Mouse (Mus musculus) cerebellum, adult 11 months (tissue): ENCODE data around the gene Icam1.
"Not testable (repeated sequence)": the region's sequence is repeated elsewhere in the genome, so short reads cannot be mapped to it uniquely, and the experiment has no call there.

ENCODE experiments used
- DNase-seq: peaks from one replicate; pipeline ENCODE4 v3.0.0; 2022

Gene Icam1

DNA sequence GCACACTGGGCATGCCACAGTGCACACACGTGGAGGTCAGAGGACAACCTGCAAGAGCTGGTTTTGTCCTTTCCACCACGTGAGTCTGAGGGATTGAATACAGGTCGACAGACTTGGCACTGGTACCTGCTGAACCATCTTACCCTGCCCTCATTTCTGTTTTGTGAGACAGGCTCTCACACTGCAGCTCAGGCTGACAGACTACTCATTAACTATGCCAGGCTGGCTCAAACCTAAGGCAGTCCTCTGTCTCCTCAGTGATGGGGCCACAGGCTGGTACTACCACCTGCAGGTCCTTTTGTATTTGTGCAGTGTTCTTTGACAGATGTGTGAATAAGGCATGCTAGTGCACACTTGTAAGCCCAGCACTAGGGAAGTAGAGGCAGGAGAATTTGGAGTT is 20.7 kb upstream of the Icam1 start:
- DNase-seq: no peak

DNA sequence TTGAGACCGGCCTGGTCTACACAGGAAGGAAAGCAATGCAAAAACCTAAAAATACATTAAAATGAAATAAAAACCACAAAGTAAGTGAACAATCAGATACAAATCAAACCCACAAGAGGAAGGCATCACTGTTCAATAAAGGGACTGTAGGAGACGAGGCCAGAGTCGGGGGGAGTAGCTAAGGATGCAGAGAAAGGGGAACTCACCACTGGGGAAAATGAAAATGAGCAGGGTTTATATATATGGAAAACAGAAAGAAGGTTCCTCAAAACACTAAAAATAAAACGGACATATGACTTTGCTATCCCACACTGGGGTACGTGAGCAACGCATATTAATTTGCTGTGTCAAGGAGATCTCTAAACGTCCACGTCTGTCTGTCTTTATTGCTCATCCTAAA is 18.7 kb upstream of the Icam1 start:
- no peak for DNase-seq

DNA sequence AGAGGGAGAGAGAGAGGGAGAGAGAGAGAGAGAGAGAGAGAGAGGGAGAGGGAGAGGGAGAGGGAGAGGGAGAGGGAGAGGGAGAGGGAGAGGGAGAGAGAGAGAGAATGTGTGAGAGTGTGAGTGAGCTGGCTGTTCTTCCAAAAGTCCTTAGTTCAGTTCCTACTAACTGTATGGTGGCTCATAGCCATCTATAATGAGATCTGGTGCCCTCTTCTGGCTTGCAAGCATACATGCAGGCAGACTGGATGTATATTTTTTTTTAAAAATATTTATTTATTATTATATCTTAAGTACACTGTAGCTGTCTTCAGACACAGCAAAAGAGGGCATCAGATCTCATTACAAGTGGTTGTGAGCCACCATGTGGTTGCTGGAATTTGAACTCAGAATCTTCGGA is 17.4 kb upstream of the Icam1 start:
- not testable (repeated sequence) for DNase-seq

DNA sequence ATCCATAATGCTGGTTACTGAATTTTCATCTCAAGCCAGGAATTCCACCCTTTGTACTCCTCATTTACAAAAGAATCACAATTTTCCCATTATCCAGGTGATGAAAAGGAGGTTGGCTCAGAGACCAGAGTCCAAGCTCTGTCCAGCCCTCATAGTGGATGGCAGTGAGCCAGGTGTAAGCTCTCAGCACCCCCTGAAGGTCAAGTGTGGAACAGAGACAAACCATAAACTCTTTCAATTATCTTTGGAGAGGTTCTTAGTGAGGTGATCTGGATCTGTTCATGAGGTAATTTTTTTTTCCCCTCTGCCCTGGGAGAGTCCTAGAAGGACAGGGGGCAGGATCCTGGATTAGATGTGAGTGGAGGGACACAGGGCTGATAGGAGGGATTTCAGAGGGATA is 15.0 kb upstream of the Icam1 start:
- no peak for DNase-seq

DNA sequence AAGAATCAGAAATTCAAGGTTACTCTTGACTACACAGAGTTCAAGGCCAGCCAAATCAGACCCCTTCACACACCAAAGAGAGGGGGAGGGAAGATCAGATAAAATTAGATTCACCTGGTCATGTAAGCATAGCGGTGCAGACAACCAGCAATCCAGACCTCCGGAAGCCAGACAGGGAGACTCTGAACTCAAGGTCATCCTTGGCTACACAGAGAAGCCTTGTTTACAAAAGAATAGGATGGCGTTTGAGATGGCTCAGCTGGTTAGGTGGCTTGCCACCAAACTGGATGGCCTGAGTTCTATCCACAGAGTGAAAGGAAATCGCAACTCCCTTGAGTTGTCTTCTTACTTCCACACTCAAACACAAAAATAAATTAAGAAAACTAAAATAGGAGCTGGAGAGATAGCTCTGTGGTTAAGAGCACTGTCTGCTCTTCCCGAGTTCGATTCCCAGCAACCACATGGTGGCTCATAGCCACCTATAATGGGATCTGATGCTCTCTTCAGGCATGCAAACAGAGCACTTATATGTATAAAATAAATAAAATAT is 14.1 kb upstream of the Icam1 start:
- no peak for DNase-seq

DNA sequence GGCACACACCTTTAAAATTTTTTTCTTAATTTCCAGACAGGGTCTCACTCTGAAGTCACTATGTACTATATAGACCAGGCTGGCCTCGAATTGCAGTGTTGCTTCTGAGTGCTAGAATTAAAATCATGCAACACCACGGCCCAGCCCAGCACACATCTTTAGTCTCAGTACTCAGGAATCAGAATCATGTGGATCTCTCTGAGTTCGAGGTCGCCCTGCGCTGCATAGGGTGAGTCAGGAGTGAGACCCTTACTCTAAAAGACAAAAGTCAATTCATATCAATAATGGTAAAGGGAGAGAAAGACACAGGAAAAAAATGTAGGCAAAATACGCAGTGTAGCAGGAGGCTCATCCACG is 13.5 kb upstream of the Icam1 start:
- no peak for DNase-seq

DNA sequence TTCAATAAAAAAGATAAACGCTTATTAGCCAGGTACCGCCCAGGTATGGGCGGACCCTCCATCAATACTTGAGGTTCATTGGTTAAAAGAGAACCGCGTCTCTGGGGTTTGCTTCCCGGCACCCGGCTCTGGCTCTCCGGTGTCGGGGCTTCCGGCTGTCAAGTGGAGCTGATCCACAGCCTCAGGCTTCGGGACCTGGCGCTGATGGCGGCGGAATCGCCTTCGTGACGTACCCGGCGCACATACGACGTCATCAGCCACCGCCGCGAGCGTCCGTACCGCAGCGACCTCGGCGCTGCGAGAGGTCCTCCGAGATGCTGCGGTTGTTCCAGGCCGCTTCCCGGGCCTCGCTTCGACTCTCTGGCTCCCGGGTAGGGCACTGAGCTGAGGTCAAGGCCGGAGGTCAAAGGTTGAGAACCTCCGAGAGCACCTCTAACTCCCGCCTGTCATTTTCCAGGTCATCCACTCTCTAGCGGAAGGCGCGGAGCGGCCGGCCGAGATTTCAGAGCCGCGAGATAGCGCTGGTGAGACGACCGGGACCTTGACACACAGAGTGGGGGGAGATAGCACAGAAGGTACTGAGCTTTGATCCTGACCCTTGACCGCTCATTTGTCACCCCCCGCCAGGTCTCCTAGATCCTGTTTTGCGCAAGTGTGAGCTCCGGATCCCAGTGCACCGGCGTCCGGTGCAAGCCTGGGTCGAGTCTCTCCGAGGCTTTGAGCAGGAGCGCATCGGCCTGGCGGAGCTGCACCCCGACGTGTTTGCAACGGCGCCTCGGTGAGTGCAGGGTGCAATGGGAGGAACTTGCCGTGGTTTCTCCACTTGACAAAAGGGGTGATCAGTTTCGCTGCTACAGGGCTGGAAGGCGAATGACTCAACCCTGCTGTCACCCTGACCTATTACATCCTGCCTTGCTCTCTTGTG is 12.9 kb upstream of the Icam1 start, which contains the start of gene Mrpl4:
Mrpl4 (plus strand) TSS at position 112 of the 925 bp plus-strand sequence.
- peak; percentile 84 for DNase-seq

DNA sequence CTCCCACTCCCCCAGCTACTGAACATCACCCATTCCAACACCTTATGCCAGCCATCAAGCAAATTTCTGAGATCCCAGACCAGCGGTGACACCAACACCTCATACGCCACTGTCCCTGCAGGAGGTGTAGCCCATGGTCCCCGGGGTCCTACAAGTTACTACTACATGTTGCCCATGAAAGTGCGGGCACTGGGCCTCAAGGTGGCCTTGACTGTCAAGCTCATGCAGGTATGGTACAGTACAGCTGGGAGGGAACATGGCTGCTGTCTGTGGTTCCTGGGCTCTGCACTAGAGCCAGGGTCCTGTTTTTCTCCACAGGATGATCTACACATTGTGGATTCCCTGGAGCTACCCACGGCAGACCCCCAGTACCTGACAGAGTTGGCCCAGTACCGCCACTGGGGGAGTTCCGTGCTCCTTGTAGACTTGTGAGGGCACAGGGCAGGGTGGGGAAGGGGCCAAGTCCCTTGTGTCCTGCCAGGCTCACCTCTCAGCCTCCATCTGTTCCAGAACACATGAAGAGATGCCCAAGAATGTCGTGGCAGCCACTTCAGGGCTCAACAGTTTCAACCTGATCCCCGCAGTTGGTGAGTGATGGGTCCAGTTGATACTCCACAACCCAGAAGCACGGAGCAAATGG is 8.4 kb upstream of the Icam1 start:
- no peak for DNase-seq

DNA sequence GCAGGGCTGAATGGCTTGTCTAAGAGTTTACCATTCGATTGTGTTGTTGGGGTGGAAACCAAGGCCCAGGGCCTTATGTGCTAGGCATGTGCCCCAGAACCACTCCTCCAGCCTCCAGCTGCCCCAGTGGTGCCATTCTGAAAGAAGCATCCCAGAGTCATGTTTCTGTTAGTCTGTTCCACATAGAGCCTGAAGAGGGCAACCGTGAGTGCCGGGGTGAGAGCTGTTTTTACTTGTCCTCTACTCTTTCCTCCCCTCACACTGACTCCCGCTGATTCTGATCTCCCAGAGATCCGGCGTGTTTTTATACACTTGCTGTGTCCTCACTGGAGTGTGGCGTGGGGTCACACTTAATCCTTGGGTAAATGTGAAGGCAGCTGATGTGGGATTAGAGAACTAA is 7.8 kb upstream of the Icam1 start:
- no peak for DNase-seq

DNA sequence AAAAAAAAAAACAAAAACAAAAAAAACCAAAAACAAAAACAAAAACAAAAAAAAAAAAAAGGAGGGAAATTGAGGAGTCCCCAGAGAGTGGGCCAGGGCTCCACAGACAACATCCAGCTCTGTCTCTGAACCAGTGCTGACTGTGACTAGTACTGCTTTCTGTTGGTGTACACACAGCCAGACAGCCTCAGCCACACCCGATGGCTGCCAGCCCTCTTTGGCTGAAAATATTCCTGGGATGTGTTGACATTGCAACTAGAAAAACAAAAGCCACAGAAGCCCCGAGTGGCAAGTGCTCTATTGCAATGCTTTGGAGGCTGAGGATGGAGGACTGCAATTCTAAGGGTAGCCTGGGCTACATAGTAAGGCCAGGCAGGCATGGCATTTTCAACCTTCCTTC is 5.4 kb upstream of the Icam1 start:
- no peak for DNase-seq

DNA sequence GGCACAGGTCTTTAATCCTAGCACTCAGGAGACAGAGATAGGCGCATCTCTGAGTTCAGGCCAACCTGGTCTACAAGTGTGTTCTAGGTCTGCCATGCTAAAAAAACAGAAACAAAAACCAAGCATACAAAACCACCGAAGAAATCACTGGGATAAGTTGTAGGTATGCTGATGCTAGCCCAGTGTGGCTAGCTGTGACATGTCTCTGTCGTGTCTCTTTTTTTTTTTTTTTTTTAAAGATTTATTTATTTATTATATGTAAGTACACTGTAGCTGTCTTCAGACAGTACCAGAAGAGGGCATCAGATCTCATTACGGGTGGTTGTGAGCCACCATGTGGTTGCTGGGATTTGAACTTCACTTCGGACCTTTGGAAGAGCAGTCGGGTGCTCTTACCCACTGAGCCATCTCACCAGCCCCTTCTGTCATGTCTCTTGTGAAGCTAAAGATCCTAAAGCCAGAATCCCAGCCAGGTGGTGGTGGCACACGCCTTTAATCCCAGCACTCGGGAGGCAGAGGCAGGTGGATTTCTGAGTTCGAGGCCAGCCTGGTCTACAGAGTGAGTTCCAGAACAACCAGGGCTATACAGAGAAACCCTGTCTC is 4.7 kb upstream of the Icam1 start:
- not testable (repeated sequence) for DNase-seq

DNA sequence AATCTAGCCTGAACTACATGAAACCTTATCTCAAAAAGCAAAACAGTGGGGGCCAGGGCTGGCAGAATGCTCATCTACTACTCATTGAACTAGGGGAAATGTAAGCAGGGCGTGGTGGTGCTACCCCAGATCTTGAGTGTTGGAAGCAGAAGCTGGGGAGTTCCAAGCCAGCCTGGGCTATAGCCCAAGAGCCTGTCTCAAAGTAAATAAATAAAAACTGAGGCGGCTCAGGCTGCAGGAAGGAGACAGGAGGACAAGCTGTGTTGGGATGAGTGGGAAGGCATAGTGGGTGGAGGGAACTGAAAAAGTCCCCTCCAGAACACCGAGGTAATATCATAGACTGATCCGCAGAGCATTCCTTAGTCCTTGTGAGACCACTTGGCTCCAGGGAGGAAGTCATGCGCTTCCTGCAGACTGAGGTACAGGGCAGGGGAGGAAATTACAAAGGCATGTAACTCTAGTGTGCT is 3.9 kb upstream of the Icam1 start:
- DNase-seq: no peak

DNA sequence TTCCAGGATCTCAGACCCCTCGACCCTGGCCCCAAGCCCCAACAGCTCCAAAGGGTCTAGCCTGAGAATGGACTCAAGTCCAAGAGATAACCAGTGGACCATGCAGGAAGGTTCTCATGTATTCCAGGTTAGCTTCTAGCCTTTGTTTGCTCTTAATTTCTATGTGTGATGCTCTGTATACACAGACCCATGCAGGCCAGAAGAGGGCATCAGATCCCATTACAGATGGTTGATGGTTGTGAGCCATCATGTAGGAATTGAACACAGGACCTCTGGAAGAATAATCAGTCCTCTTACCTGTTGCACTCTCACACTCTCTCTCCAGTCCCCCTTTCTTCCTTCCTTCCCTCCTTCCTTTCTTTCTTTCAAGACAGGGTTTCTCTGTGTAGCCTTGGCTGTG is 3.4 kb upstream of the Icam1 start:
- DNase-seq: no peak

DNA sequence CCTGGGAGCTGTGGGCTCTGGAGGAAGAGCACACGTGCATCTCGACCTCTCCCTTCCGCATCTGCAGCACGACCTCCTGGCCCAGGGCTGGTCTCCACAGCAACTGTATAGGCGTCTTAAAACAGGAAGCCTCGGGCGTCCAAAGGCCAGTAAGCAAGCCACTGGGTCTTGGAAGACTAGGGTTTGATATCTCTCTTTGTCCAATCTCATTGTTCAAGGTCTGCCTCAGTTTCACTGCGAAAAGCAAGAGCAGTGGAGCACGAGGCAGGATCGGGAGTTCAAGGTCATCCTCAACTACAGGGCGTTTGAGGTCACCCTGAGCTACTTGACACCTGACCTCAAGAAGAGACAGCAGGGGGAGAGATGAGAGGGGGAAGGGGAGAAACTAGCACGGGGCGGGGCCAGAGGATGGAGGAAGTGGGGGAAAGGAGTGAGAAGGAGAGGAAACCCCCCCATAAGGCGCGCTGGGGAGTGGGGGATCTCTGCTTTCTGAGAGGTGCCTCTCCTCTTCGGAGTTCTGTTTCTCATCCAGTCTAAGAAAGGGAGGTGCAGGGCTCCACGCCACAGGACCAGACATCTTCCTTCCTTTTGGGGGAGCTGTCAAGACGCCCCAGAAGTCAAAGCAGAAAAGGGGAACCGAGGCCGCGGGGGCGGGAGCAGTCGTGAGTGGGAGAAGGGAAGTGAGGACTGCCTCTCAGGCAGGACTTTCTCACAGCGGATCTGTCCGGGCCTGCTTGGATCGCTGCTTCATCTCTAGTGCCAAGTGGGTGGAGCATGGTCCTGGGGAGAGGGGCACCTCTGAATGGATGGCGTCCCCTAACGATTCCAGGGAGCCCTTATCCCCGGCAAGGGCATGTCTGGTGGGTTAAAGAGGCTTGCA is 854 bp upstream of the Icam1 start:
- DNase-seq: no peak

DNA sequence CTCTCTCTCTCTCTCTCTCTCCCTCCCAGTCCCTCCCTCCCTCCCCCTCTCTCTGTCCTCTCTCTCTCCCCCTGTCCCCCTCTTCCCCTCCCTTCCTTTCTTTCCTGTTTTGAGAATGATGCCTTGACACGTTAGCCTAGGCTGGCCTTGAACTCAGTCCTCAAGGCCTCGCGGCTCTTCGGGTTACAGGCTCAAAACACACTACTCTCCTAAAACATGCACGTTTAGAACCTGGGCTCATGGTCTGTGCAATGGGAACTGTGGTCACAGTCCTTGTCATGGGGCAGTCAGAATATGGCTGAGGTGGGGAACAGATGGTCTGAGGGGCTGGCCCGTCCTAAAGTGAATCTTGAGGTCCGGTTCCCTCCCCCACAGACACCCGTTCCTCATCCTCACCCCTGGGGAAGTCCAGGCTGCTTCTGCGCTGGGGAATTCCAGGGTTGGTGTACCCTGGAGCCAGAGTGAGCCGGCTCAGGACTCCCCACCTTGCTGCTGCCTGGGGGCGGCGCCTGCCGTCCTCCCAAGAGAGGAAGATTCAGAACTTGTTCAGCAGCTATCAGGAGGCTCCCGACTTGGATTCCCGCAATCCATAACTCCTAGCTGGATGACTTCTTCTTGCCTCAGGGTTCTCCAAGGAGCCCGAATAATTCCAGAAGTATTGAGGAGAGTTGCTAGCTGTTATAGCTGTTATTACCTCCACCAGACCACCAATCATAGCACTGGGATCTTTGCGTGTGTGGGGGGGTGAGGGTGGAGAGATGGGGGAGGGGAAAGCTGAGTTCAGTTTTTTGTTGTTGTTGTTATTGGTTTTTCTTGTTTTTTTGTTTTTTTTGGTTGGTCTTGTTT is 769 bp downstream of the Icam1 start:
- no peak for DNase-seq

DNA sequence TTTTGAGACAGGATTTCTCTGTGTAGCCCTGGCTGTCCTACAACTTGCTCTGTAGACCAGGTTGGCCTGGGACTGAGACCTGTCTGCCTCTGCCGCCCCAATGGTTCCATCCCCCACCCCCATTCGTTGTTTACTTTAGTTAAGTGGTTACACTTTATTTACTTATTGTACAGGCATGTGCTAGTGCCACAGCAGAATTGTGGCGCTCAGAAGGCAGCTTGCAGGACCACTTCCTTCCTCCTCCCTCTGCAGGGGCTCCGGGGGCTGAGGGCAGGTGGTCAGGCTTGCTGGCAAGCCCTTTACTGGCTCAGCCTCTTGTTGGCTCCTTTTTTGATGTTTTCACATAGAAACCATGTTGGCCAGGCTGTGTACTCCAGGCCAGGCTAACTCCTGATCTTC is 1.4 kb downstream of the Icam1 start:
- DNase-seq: no peak

DNA sequence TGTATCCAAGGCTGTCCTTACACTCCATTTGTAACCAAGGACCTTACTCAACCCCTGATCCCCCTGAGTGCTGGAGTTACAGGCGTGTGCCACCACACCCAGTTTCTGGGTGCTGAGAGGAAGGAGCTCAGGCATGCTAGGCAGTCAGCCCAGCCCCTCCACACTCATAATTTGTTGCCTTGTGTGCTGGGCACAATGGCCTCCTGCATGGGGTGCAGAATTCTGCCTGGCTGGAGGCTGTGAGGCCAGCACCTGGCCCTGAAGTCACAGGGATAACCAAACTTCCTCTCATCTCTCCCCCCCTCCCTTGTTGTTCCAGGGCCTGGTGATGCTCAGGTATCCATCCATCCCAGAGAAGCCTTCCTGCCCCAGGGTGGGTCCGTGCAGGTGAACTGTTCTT is 2.8 kb downstream of the Icam1 start:
- DNase-seq: no peak

DNA sequence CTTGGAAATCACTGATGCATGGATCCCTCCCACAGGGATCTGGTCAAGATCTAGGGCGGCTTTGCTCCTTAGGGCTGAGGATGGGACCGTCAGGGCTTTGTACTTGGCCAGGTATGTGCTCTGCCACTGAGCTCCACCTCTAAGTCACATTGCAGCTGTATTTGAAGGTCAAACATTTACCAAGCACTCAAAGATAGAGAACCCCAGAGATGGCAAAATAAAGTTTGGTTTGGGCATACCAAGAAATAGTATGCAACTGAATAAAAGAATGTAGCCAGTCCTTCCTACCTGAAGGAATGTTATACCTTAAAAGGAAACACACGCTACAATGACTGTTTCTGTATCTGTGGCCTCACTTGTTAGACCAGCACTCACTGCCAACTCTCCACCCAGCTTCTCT is 5.6 kb downstream of the Icam1 start:
- DNase-seq: no peak

DNA sequence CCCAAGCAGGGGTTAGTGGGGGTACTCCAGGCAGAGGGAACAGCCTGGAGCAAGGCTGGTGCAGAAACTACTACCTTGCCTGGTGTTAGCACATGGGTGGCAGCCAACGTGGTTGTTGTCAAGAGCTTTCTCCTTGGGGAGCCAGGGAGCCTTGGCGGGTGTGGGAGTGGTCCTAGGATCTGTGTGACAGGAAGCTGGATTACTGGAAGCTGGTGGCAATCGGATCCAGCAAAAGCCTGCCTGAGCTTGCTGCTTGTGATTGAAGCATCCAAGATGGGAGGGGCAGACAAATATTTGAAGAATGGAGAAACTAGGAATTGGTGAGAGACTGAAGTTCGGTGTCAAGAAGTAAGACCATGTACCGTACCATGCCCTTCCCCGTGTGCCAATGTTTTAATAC is 6.5 kb downstream of the Icam1 start:
- no peak for DNase-seq

DNA sequence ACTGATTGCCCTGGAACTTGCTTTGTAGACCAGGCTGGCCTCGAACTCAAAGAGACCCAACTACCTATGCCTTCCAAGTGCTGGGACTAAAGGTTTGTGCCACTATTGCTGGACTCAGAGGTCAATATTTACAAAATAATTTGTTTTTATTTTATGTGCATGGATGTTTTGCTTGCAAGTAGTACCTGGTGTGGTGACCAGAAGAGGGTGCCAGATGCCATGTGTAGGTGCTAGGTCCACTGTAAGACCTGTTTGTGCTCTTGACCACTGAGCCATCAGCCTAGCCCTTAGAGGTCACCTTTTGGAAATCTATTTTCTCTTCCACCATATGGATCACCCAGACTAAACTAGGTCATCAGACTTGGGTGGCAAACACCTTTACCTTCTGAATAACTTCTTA is 6.9 kb downstream of the Icam1 start:
- DNase-seq: no peak

DNA sequence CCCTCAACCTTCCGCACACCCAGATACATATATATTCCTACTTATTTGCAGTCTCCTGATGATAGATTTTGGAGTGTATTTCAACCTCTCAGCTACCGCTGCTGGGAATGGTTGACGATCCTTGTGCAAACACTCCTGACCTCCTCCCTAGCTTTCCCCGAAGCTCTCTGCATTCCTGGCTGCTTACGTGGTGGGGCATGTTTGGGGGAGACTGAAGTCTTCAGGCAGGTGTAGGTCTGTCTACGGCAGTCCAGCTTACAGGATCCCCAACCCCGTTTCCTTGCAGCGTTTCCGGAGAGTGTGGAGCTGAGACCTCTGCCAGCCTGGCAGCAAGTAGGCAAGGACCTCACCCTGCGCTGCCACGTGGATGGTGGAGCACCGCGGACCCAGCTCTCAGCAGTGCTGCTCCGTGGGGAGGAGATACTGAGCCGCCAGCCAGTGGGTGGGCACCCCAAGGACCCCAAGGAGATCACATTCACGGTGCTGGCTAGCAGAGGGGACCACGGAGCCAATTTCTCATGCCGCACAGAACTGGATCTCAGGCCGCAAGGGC is 9.5 kb downstream of the Icam1 start:
- DNase-seq: no peak
